Mouse (Mus musculus) hindbrain, embryonic 16.5 days (tissue): ENCODE data around the gene Txn2. TPM values are rescaled to one million over a fixed set of nuclear protein-coding genes. Genes with fewer than 3 reads are reported as not detected.
"Not testable (repeated sequence)": the region's sequence is repeated elsewhere in the genome, so short reads cannot be mapped to it uniquely, and the experiment has no call there.

Experiments used
- ATAC-seq: fragments of 200-750 bp; cut with Nextera tagmentation; 2 replicates; pipeline ENCODE4 v1.8.0; 2017; ENCODE audit warnings: moderate TSS enrichment, moderate library complexity
- H3K27ac ChIP-seq: fragments of 300-500 bp; sonication (generic); 2 replicates; pipeline ENCODE4 v1.5.1; 2014; ENCODE audit warnings: low read depth, mild to moderate bottlenecking, control low read depth, low read length, moderate library complexity
- H3K27me3 ChIP-seq: fragments of 300-500 bp; sonication (generic); replicated peaks from 2 replicates; pipeline ENCODE4 v1.6.1; 2014; ENCODE audit warnings: low read length; ENCODE audit not compliant: control insufficient read depth, insufficient read depth
- H3K36me3 ChIP-seq: fragments of 300-500 bp; sonication (generic); 2 replicates; pipeline ENCODE4 v1.6.1; 2014; ENCODE audit warnings: mild to moderate bottlenecking, low read length, moderate library complexity, mixed read lengths; ENCODE audit not compliant: control insufficient read depth, insufficient read depth
- H3K4me1 ChIP-seq: fragments of 300-500 bp; sonication (generic); 2 replicates; pipeline ENCODE4 v1.6.1; 2014; ENCODE audit warnings: low read depth, low read length; ENCODE audit not compliant: control insufficient read depth, insufficient read depth
- H3K4me2 ChIP-seq: fragments of 300-500 bp; sonication (generic); 2 replicates; pipeline ENCODE4 v1.6.1; 2014; ENCODE audit warnings: mild to moderate bottlenecking, low read length, control low read depth, moderate library complexity
- H3K4me3 ChIP-seq: fragments of 300-500 bp; sonication (generic); 2 replicates; pipeline ENCODE4 v1.5.1; 2014; ENCODE audit warnings: mild to moderate bottlenecking, low read length, control low read depth, moderate library complexity
- H3K9ac ChIP-seq: fragments of 300-500 bp; sonication (generic); 2 replicates; pipeline ENCODE4 v1.6.1; 2014; ENCODE audit warnings: low read depth, mild to moderate bottlenecking, control low read depth, low read length, moderate library complexity
- H3K9me3 ChIP-seq: fragments of 300-500 bp; sonication (generic); 2 replicates; pipeline ENCODE4 v1.6.1; 2014; ENCODE audit warnings: mild to moderate bottlenecking, low read length, moderate library complexity; ENCODE audit not compliant: control insufficient read depth
- WGBS: fragments of 180-500 bp; shearing (Covaris S2); extraction: QIAGEN DNeasy Blood & Tissue Kit; methylation state at CpG from one replicate; pipeline ENCODE4 v1.1.7; 2014; 5-methylcytosine and 5-hydroxymethylcytosine counted together
- polyA plus RNA-seq: library from polyadenylated mRNA; unstranded; fragments of >200 nt; fragmentation: Nextera tagmentation; extraction: Ambion mirVana; gene quantifications from 2 replicates; pipeline ENCODE4 v1.2.1, GENCODE M21; 2015

Txn2 gene
- polyA plus RNA-seq, 1 experiment from 2014 or later, result 215 TPM

DNA sequence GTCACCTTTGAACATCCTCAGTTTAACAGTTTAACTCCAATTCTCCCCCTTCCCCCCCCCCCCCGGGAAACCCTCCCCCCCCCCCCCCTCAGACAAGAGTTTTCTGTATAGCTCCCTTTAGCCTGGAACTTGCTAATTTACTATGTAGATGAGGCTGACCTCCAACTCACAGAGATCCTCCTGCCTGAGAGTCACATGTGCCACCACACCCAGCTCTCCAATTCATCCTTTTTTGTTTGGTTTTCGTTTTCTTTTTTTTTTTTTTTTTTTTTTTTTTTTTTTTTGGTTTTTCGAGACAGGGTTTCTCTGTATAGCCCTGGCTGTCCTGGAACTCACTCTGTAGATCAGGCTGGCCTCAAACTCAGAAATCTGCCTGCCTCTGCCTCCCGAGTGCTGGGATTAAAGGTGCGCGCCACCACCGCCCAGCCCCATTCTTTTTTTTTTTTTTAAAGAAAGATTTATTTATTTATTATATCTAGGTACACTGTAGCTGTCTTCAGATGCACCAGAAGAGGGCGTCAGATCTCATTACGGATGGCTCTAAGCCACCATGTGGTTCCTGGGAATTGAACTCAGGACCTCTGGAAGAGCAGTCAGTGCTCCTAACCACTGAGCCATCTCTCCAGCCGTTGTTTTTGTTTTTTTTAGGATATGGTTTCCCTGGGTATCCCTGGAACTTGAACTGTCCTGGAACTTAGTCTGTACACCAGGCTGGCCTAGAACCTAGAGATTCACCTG is 61.4 kb downstream of the Txn2 start:
- H3K9ac ChIP-seq, H3K36me3 ChIP-seq, H3K4me1 ChIP-seq, ATAC-seq, H3K27me3 ChIP-seq, H3K27ac ChIP-seq, H3K9me3 ChIP-seq, H3K4me3 ChIP-seq, H3K4me2 ChIP-seq: not testable (repeated sequence)
- WGBS, result 88% methylated on average over 8 of the region's 10 CpGs

- WGBS, result 48% methylated on average over 11 of the region's 11 CpGs
These were observed 62.1 kb downstream of the Txn2 start for GRCm38 (mm10) chr15:77866583-77867220.

More at GRCm38 (mm10) chr15:77866583-77867220, 62.1 kb downstream of the Txn2 start:
- no peak overlapping the region for H3K27ac ChIP-seq
- no peak overlapping the region for H3K4me2 ChIP-seq
- H3K9ac ChIP-seq, result no peak overlapping the region
- H3K4me1 ChIP-seq, result no peaks in the 10 kb centered on the region
- no peak for ATAC-seq
- no peaks in the 10 kb centered on the region for H3K27me3 ChIP-seq
- no peaks in the 10 kb centered on the region for H3K36me3 ChIP-seq
- H3K9me3 ChIP-seq, result no peaks in the 10 kb centered on the region
- no peak overlapping the region for H3K4me3 ChIP-seq

Other genes starting within 250 kb of the Txn2 start
- not detected in 2 replicates for gene Apol7e, start 230.1 kb downstream of the Txn2 start, polyA plus RNA-seq
- gene Apol9b, start 200.0 kb downstream of the Txn2 start, polyA plus RNA-seq, result 0.13 and 0.44 TPM in 2 replicates
- 0.14 and 0.35 TPM in 2 replicates for gene Apol8, start 172.0 kb downstream of the Txn2 start, polyA plus RNA-seq
- gene Myh9, start 86.8 kb downstream of the Txn2 start, polyA plus RNA-seq, result 8.4 and 11.8 TPM in 2 replicates
- 8.8 and 9.6 TPM in 2 replicates for gene Foxred2, start 27.7 kb upstream of the Txn2 start, polyA plus RNA-seq
- 158 and 175 TPM in 2 replicates for gene Eif3d, start 41.8 kb upstream of the Txn2 start, polyA plus RNA-seq
- 15.7 TPM in 2 replicates for gene Cacng2, start 191.0 kb upstream of the Txn2 start, polyA plus RNA-seq
- 108 and 111 TPM in 2 replicates for gene Ift27, start 245.1 kb upstream of the Txn2 start, polyA plus RNA-seq